Mouse (Mus musculus): ENCODE results near the gene Il24.

Gene Il24

GRCm38 (mm10) chr1:130887354-130887753 is at the start of gene Il24:
Il24 (minus strand) TSS chr1:130887454.
- DNase-seq (ENCODE audit: low spot score in 2 of 2): no peak

GRCm38 (mm10) chr1:130936351-130936750 is 49.1 kb upstream of the Il24 start:
- DNase-seq (ENCODE audit: low spot score in 2 of 2): no peak

- peak; percentile 13 to 36 for DNase-seq (ENCODE audit: low spot score in 2 of 2)
Measured at GRCm38 (mm10) chr1:130926484-130926883, 39.2 kb upstream of the Il24 start.

GRCm38 (mm10) chr1:130918323-130918980 is 31.2 kb upstream of the Il24 start:
- no peak for DNase-seq (ENCODE audit: low spot score in 2 of 2)

GRCm38 (mm10) chr1:130911401-130912010 is 24.3 kb upstream of the Il24 start, which contains the start of gene Il20:
Il20 (minus strand) TSS chr1:130911451.
- DNase-seq (ENCODE audit: low spot score in 2 of 2): no peak

GRCm38 (mm10) chr1:130902505-130902904 is 15.3 kb upstream of the Il24 start:
- DNase-seq (ENCODE audit: low spot score in 2 of 2): no peak

- no peak for DNase-seq (ENCODE audit: low spot score in 2 of 2)
Measured at GRCm38 (mm10) chr1:130894468-130894867, 7.2 kb upstream of the Il24 start.

- no peak for DNase-seq (ENCODE audit: low spot score in 2 of 2)
Measured at GRCm38 (mm10) chr1:130893329-130894040, 6.2 kb upstream of the Il24 start.

GRCm38 (mm10) chr1:130892446-130892845 is 5.2 kb upstream of the Il24 start:
- DNase-seq (ENCODE audit: low spot score in 2 of 2): no peak

- no peak for DNase-seq (ENCODE audit: low spot score in 2 of 2)
Measured at GRCm38 (mm10) chr1:130883146-130883545, 4.1 kb downstream of the Il24 start.

GRCm38 (mm10) chr1:130879927-130880326 is 7.3 kb downstream of the Il24 start:
- DNase-seq (ENCODE audit: low spot score in 2 of 2): no peak

- peak; percentile 5 to 35 for DNase-seq (ENCODE audit: low spot score in 2 of 2)
Measured at GRCm38 (mm10) chr1:130877889-130878614, 9.2 kb downstream of the Il24 start.

GRCm38 (mm10) chr1:130876931-130877509 is 10.2 kb downstream of the Il24 start:
- DNase-seq (ENCODE audit: low spot score in 2 of 2): peak; percentile 16 to 75

GRCm38 (mm10) chr1:130875910-130876309 is 11.3 kb downstream of the Il24 start:
- DNase-seq (ENCODE audit: low spot score in 2 of 2): no peak

- DNase-seq (ENCODE audit: low spot score in 2 of 2): peak in 1 of 2 experiments; percentile 28
Measured at GRCm38 (mm10) chr1:130875139-130875538, 12.1 kb downstream of the Il24 start.

GRCm38 (mm10) chr1:130872912-130873311 is 14.3 kb downstream of the Il24 start:
- no peak for DNase-seq (ENCODE audit: low spot score in 2 of 2)

GRCm38 (mm10) chr1:130865541-130866221 is 21.6 kb downstream of the Il24 start, which contains the start of gene Fcmr:
Fcmr (plus strand) TSS chr1:130865669.
- DNase-seq (ENCODE audit: low spot score in 2 of 2): no peak

GRCm38 (mm10) chr1:130864741-130865140 is 22.5 kb downstream of the Il24 start:
- DNase-seq (ENCODE audit: low spot score in 2 of 2): no peak

GRCm38 (mm10) chr1:130864238-130864637 is 23.0 kb downstream of the Il24 start:
- DNase-seq (ENCODE audit: low spot score in 2 of 2): peak; percentile 23 to 33

- no peak for DNase-seq (ENCODE audit: low spot score in 2 of 2)
Measured at GRCm38 (mm10) chr1:130857456-130857855, 29.8 kb downstream of the Il24 start.

- no peak for DNase-seq (ENCODE audit: low spot score in 2 of 2)
Measured at GRCm38 (mm10) chr1:130855723-130856122, 31.5 kb downstream of the Il24 start.

Measured in thymus, postnatal 10 days (tissue).